Mouse (Mus musculus): Measurements from ENCODE around the gene Pitpnb.

The Pitpnb gene

GRCm38 (mm10) chr5:111330417-111331098 is at the start of gene Pitpnb:
Pitpnb (plus strand) TSS chr5:111330763.
- DNase-seq = peak; percentile 98

DNA sequence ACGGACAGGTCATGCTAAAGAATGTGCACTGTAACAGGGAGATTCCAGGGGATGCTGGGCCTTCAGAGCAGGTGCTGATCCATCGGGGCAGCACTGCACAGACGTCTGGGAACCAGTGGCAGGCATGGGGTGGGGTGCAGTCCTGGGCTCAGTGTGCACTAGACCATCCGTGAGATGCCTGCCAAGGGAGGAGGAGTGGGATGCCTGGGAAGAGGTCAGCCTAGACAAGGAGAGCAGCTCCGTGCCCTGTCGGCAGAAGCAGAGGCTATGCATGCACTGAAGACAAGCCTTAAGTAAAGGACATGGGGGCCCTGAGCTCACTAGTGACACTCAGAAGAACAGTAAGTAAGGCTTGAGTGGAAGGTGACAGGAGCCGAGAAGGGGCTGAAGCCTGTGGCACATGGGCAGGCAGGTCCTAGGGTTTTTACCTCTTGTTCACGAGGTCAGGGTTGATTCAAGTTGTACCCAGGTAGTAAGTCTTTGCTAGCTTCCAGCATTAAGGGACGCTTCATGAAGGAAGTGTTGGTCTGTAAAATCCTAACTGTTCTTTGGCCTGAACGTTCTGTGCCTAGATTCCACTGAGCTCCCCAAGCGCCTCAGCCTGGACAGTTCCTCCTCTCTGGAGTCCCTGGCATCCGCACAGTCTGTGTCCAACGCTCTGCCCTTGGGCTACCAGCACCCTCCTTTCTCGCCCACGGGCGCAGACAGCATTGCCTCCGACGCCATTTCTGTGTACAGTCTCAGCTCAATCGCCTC is 46.0 kb upstream of the Pitpnb start:
- no peak for DNase-seq

- DNase-seq = no peak
Measured at GRCm38 (mm10) chr5:111287571-111287970, 43.0 kb upstream of the Pitpnb start.

DNA sequence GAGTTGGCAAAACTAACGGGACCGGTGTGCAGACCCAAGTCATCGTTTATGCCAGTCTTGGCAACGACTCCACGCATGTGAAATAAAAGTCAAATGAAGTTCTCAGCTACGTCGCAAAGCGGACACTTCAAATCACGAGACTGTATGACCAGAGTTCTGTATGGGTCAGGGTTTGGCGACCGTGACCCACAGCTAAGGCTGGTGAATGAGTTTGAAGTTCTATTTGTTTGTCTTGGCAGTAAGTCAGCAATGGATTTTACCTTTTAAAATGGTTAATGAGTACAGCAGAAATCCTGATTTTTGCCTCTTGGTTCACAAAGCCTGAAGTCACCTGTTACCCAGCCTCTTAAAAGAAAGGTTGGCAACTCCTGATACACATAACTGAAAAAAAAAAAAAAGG is 42.1 kb upstream of the Pitpnb start:
- DNase-seq = no peak

GRCm38 (mm10) chr5:111290071-111290470 is 40.5 kb upstream of the Pitpnb start:
- DNase-seq = no peak

DNA sequence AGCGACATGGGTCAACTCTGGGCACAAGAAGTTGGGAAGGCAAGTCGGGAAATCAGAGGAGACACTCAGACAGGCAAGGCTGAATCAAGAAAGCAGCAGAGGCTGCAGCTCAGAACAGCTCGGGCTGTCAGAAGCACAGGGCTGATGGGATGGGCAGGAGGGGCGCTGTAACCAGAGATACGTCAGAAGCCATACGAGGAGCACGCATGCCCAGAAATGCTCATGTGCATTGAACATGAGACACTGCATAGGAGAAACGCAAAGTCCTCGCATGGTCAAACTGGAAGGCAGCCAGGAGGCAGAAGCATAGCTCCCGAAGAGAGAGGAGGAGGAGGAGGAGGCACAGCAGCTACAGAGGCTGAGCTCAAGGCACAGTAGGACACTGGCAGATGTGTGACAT is 38.9 kb upstream of the Pitpnb start:
- peak; percentile 25 for DNase-seq

- no peak for DNase-seq
Measured at GRCm38 (mm10) chr5:111297801-111298200, 32.8 kb upstream of the Pitpnb start.

DNA sequence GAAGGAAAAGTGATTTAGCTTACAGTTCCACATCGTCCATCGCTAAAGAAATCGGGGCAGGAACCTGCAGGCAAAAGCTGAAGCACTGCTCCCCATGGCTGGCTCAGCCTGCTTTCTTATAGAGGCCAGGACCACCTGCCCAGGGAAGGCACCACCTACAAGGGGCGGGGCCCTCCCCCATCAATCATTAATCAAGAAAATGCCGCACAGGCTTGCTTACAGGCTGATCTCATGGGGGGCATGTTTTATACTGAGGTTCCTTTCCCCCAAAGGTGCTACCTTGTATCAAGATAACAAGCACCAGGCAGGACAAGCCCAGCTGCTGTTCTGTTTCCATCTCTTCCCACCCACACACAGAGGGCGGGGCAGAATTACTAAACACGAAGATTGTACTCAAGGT is 31.9 kb upstream of the Pitpnb start:
- no peak for DNase-seq

- no peak for DNase-seq
Measured at GRCm38 (mm10) chr5:111300776-111301175, 29.8 kb upstream of the Pitpnb start.

GRCm38 (mm10) chr5:111301736-111302135 is 28.8 kb upstream of the Pitpnb start:
- DNase-seq = no peak

DNA sequence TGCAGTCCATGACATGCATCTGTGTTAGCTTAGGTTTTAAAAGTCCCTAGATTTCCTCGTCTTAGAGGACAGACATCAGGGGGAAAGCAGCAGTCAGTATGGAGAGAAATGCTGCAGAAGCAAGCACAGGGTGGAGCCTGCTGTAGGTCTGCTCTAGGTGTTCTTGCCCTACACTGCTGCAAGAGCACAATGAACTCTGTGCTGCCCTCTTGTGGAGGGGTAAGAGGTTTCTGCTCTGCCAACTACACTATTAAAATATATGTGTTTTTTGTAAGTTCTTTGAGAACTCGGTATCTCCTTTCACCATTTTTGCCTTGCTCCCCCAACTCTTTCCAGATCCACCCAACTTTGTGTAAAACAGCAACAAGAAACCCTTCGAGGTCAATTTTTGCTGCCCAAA is 25.8 kb upstream of the Pitpnb start:
- no peak for DNase-seq

DNA sequence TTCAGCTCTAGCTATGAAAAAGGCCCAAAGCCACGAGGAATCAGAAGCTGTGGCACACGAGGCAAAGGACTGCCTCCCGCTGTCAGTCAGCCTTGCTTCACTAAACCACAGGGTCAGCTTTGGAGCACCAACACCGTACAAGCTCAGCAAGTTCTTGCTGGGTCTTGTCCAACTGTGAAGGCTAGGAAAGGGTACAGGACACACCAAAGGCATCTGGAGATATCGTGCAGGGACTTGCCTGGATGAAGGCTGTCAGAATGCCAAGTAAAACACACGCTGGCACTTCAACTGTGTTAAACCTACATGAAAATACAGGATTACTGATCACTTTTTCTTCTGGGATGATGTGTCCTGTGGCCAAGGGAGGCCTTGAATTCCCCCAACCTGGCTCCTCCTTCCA is 20.4 kb upstream of the Pitpnb start:
- DNase-seq = no peak

DNA sequence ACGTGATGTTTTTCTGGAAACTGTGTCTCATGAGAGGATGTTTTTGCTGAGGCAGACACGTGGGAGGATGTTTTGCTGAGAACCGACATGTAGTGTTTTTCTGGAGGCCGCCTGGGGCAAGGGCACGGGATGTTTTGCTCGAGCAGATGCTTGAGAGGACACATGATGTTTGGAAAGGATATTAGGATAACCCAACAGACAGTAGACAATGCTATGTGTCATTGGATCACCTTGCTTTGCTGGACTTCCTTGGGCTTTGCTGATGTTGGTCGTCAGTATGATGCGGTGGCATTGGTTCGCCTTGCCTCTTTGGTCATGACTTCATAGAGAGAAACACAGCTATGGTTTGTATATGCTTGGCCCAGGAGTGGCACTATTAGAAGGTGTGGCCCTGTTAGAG is 16.7 kb upstream of the Pitpnb start:
- DNase-seq = no peak

DNA sequence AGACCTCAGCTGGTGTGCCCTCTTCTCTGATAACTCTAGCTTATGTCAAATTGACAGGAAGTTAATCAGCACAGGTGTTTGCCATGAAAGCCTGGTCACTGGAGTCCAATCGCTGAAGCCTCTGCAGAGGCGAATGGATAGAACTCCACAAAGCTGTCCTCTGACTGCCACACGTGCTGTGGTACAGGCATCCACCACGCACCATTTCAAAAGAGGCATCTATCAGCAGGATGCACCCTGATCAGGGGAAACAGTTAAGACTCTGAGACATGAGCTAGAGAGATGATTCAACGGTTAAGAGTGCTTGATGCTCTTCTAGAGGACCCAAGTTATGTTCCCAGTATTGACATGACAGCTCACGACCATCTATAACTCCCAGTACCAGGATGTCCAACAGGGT is 15.5 kb upstream of the Pitpnb start:
- DNase-seq = no peak

DNA sequence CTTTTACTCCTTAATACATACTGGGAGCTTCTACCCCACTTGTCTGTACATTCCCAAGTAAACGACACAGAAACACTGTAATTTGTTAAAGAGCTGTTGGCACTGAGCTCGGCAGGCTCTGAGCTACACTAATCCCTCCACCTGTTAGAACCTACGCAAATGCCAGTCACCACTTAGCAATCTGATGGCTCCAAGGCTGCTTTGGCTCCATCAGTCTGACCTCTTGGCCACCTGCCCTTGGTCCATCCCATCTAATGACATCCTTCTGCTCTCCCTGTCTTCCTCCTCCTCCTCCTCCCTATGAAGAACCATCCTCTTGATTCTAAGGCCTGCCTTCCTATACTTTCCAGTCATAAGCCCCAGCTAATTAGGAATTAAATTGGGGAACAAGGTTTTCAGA is 13.0 kb upstream of the Pitpnb start:
- no peak for DNase-seq

GRCm38 (mm10) chr5:111318946-111319345 is 11.6 kb upstream of the Pitpnb start:
- no peak for DNase-seq

- DNase-seq = no peak
Measured at GRCm38 (mm10) chr5:111325813-111326212, 4.8 kb upstream of the Pitpnb start.

DNA sequence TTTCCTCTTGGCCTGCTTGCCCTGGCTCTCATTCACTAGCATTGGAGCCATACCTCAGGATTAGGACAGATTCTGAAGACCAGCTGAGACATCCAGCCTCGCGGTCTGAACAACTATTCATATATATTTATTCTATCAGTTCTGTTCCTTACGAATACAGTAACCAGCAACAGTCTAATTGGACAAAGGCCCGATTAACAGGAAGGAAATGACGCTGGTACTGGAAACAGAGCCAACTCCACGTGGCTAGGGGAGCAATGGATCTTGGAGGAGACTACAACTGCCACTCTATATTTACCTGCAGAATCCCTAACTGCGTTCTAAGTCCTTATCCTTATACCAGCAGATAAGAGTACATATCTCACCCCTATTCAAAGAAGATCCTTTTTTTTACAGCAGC is 3.1 kb upstream of the Pitpnb start:
- no peak for DNase-seq

GRCm38 (mm10) chr5:111329782-111330416 is 664 bp upstream of the Pitpnb start:
- no peak for DNase-seq

DNA sequence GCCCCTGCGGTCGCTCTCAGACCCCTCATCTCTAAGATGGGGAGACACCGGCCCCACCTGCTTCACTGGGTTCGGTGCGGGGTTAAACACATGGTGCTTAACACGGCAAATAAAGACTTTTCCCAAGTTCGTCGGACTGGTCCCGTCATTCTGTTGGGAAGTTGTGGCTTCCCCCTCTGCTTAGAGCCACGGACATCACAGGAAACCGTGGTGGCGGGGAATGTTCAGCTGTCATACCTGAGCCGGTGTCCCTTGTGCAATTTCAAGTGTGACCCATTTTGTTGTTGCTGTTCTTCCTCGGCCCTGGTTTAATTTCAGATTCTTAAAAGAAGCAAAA is 504 bp downstream of the Pitpnb start:
- no peak for DNase-seq

DNA sequence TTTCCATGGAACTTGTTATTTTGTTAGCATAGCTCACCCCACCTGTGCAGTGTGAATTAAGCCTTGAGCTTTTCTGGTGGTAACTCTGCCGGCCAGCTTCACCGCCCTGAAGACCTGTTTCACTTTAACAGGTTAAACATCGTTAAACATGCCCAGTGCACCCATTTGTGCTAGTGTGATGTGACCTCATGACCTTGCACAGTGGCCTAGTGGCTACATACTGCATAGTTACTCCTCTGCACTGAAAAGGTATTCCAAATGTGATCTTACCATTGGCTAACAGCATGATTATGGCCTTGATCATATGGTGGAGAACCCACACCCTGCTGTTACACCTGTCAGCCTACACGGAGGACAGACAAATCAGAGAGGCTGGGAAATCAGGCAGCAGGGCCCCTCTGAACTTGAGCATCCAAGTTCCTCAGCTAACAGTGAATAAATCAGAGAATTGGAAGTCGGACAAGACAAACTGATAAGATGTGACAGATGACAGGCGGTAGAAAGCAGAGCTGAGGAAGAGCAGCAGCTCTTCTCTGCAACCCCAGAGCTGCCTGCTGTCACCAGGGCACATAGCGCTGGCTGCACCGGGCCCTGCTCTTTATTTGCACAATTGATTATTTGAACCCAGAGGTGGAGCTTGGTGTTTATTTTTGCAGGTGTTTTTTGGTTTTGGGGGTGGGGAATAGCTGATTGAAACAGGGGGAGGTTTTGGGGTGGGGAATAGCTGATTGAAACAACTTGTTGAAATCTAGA is 5.6 kb downstream of the Pitpnb start:
- no peak for DNase-seq

GRCm38 (mm10) chr5:111341609-111342008 is 11.0 kb downstream of the Pitpnb start:
- no peak for DNase-seq

- no peak for DNase-seq
Measured at GRCm38 (mm10) chr5:111344721-111345400, 14.3 kb downstream of the Pitpnb start.
